Mouse (Mus musculus) myocyte (in vitro differentiated cells): ENCODE measurements around the gene Smad1. TPM values are rescaled to one million over a fixed set of nuclear protein-coding genes. Genes with fewer than 3 reads are reported as not detected.

Source experiments
- H3K27me3 ChIP-seq: one replicate; pipeline ENCODE4 v1.6.1; 2011; ENCODE audit not compliant: control insufficient read depth, insufficient read depth, insufficient read length
- H3K36me3 ChIP-seq: one replicate; pipeline ENCODE4 v1.6.1; 2011; ENCODE audit not compliant: control insufficient read depth, insufficient read depth
- H3K4me2 ChIP-seq: one replicate; pipeline ENCODE4 v1.6.1; 2011; ENCODE audit warnings: low read depth, control low read depth
- H3K4me3 ChIP-seq: one replicate; pipeline ENCODE4 v1.5.1; 2011; ENCODE audit warnings: mild to moderate bottlenecking, control low read depth, moderate library complexity
- H3K79me2 ChIP-seq: one replicate; pipeline ENCODE4 v1.6.1; 2011; ENCODE audit not compliant: control insufficient read depth, insufficient read depth
- H3ac ChIP-seq: one replicate; pipeline ENCODE4 v1.6.1; 2011; ENCODE audit not compliant: control insufficient read depth, insufficient read length
- CEBPB ChIP-seq: IDR thresholded peaks from 2 replicates; pipeline ENCODE4 v1.6.1; 2011; ENCODE audit warnings: mild to moderate bottlenecking, moderate library complexity; ENCODE audit not compliant: poor library complexity, insufficient read depth, severe bottlenecking
- E2F4 ChIP-seq: IDR thresholded peaks from one replicate; pipeline ENCODE4 v1.6.1; 2011; ENCODE audit warnings: mild to moderate bottlenecking, control low read depth, moderate library complexity; ENCODE audit not compliant: insufficient read depth
- MAX ChIP-seq: IDR thresholded peaks from one replicate; pipeline ENCODE4 v1.6.1; 2011; ENCODE audit warnings: low read depth, mild to moderate bottlenecking, control low read depth
- MYOD1 ChIP-seq, 3 experiments: IDR thresholded peaks; one replicate each; pipeline ENCODE4 v1.6.1; 2011; ENCODE audit warnings: control low read depth in 2 of 3, low read depth in 2 of 3, mild to moderate bottlenecking in 2 of 3, moderate library complexity in 1 of 3; ENCODE audit not compliant: insufficient read length in 2 of 3, control insufficient read depth in 1 of 3
- MYOG ChIP-seq, 3 experiments: IDR thresholded peaks; one replicate each; pipeline ENCODE4 v1.6.1; 2011; ENCODE audit warnings: control low read depth in 2 of 3, low read depth in 2 of 3, mild to moderate bottlenecking in 2 of 3; ENCODE audit not compliant: insufficient read length in 2 of 3, control insufficient read depth in 1 of 3, insufficient read depth in 1 of 3
- POLR2A ChIP-seq: IDR thresholded peaks from one replicate; pipeline ENCODE4 v1.6.1; 2011; ENCODE audit warnings: low read depth, mild to moderate bottlenecking, control low read depth, moderate library complexity; ENCODE audit not compliant: insufficient read length
- POLR2AphosphoS2 ChIP-seq: IDR thresholded peaks from one replicate; pipeline ENCODE4 v1.6.1; 2011; ENCODE audit warnings: low read depth, control low read depth; ENCODE audit not compliant: insufficient read length
- REST ChIP-seq: IDR thresholded peaks from one replicate; pipeline ENCODE4 v1.6.1; 2011; ENCODE audit warnings: mild to moderate bottlenecking, control low read depth, moderate library complexity; ENCODE audit not compliant: insufficient read depth, insufficient read length
- SRF ChIP-seq: IDR thresholded peaks from one replicate; pipeline ENCODE4 v1.6.1; 2011; ENCODE audit warnings: low read depth; ENCODE audit not compliant: control insufficient read depth, insufficient read length
- TCF12 ChIP-seq: IDR thresholded peaks from one replicate; pipeline ENCODE4 v1.6.1; 2011; ENCODE audit warnings: mild to moderate bottlenecking, control low read depth; ENCODE audit not compliant: poor library complexity, insufficient read depth, severe bottlenecking
- TCF3 ChIP-seq: IDR thresholded peaks from one replicate; pipeline ENCODE4 v1.6.1; 2011; ENCODE audit warnings: low read depth, control low read depth; ENCODE audit not compliant: insufficient read length
- USF1 ChIP-seq: IDR thresholded peaks from one replicate; pipeline ENCODE4 v1.6.1; 2011; ENCODE audit warnings: low read depth, mild to moderate bottlenecking, control low read depth, moderate library complexity
- polyA plus RNA-seq: library from polyadenylated mRNA; unstranded; fragments of >200 nt; fragmentation: generic; extraction: Trizol; gene quantifications from one replicate; pipeline ENCODE4 v1.2.1, GENCODE M21; 2012; ENCODE audit warnings: missing spikeins

Gene Smad1
- polyA plus RNA-seq, 1 experiment, result 9.5 TPM

DNA sequence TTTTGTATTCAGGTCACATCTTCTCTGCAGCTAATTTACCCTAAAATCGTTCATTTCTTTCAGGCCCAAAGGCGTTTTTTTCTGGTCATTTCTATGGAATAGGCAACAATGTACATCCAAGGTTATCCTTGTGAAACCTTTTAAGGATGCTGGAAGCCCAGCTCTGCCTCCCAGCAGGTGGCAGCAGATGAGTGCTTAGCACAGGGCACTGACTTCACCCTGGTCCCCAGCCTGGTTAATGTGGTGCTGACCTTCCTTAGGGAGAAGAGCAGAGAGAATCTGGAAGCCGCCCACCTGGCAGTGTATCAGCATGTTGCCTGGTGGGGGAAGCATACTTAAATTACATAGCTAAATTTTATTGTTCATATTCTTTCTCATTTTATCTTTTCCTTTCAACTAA, 101.6 kb downstream of the Smad1 start:
- H3K4me2 ChIP-seq, result no peak overlapping the region
- H3K79me2 ChIP-seq, result no peaks in the 10 kb centered on the region
- TF ChIP-seq POLR2AphosphoS2 (no peak), USF1 (no peak), SRF (no peak), MAX (no peak), TCF3 (no peak)
- no peaks in the 10 kb centered on the region for H3K27me3 ChIP-seq
- no peaks in the 10 kb centered on the region for H3K36me3 ChIP-seq
- H3K4me3 ChIP-seq, result no peak overlapping the region
- no peak overlapping the region for H3ac ChIP-seq

DNA sequence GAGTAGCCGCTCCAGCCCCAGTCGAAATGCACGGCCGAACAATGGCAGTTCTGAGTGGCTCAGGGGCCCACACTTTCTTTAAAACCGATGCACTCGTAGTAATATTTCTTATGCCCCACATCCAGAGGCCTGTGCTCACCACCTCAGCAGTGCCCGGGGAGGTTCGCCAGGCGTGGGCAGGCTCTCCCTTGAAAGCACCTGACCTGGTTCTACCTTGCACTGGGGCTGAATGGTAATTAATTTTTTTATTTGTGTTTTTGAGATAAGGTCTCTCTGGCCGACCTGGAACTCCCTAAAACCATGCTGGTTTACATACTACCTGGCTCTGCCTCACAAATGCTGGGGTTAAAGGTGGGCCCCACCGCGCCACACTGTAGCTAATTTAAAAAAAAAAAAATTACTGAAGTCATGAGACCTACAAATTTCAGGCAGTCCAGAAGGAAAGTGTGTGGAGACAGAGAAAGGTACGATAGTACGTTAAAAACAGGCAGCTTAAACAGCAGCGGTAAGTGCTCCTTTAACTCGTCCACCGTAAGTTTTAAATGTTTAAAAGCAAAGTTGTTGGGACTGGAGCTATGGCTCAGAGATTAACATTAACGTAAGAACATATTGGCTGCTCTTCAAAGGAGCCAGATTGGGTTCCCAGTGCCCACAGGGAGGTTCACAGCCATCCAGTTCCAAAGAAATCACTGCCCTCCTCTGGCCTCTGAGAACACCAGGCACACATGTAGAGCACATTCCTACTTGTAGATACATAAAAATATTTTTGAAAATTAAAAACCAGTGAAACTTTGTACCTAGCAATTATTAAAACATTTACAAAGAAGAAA, 103.8 kb downstream of the Smad1 start:
- Histone ChIP-seq H3K4me2 (peak overlapping the region; percentile 93), H3K79me2 (peaks cover 9% of the 10 kb centered on the region), H3ac (peak overlapping the region; percentile 17), H3K27me3 (no peaks in the 10 kb centered on the region), H3K4me3 (peak overlapping the region; percentile 52), H3K36me3 (no peaks in the 10 kb centered on the region)
- TF ChIP-seq MYOG (IDR thresholded peaks at IDR 0.05; ENCODE audit: control insufficient read depth in 1 of 3, insufficient read depth in 1 of 3, insufficient read length in 2 of 3, low read depth in 2 of 3) (no peak), E2F4 (no peak), SRF (no peak), POLR2AphosphoS2 (no peak), REST (no peak), MYOD1 (IDR thresholded peaks at IDR 0.05; ENCODE audit: control insufficient read depth in 1 of 3, insufficient read length in 2 of 3, low read depth in 2 of 3) (no peak)

DNA sequence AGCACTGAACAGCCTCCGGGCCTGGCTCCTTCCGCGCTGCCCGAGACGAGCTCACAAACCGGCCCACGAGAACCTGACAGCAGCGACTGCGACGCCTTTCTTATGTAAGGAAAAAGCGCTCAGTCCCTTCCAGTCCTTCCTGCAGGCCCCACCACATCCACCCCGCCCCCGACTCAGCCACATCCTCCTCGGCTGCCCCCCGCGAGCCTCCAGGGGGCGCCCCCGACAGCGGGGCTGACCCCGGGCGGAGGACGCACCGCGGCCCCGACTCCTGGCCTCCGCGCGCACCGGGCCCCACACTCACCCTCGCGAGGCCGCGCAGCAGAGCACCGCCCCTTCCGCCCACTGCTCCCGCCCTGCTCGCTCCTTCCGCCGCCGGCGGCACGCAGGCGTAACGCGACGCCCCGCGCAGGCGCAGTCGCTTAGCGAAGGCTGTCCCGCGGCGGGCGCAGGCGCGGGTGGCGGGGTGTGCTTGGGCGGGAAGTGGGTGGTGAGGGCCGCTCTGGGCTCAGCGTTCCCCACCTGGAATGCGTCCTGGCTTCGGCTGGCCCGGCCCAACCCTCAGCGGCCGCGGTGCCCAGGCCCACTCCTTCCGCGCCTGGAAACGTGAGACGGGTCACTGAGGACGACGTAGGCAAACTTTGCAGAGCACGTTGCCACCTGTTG, 104.6 kb downstream of the Smad1 start, which contains the start of gene Mmaa:
Gene Mmaa, minus strand, starts transcription at position 328 of the 666 bp plus-strand sequence.
- Histone ChIP-seq H3K4me2 (peak within 1 kb of the TSS; percentile 93), H3K79me2 (peaks cover 9% of the 10 kb centered on the region), H3ac (peak within 1 kb of the TSS; percentile 17), H3K27me3 (no peaks in the 10 kb centered on the region), H3K4me3 (peak within 1 kb of the TSS; percentile 52), H3K36me3 (no peaks in the 10 kb centered on the region)
- no peak for TF ChIP-seq CEBPB
- TF ChIP-seq SRF, result no peak
- peak in 1 of 3 experiments; percentile 31 for TF ChIP-seq MYOG (IDR thresholded peaks at IDR 0.05; ENCODE audit: control insufficient read depth in 1 of 3, insufficient read depth in 1 of 3, insufficient read length in 2 of 3, low read depth in 2 of 3)
- peak; percentile 96 for TF ChIP-seq POLR2A
- TF ChIP-seq TCF12, result no peak
- peak in 2 of 3 experiments; percentile 50 to 58 for TF ChIP-seq MYOD1 (IDR thresholded peaks at IDR 0.05; ENCODE audit: control insufficient read depth in 1 of 3, insufficient read length in 2 of 3, low read depth in 2 of 3)
- no peak for TF ChIP-seq MAX
- TF ChIP-seq POLR2AphosphoS2, result peak; percentile 98
- TF ChIP-seq E2F4, result peak; percentile 31
- TF ChIP-seq USF1, result no peak
- TF ChIP-seq TCF3, result no peak
- peak; percentile 2 for TF ChIP-seq REST

DNA sequence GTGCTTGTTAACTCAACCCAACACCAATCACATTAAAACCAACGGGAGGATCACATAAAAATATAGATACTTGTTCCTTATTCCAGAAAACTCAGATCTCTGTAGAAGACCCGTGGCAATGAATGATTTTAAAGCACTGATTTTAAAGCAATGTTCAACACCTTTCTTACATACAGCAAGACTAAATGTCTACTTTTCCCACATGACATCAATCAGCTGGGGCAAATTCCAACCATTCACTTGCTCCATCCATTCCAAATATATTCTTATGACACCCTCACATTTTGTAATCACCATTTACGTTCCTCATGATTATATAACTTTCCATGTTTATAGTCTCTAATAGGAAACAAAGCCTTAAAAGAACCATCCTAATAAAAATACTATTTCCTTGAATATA, 105.5 kb downstream of the Smad1 start:
- no peaks in the 10 kb centered on the region for H3K27me3 ChIP-seq
- H3K4me3 ChIP-seq, result peak overlapping the region; percentile 52
- peak overlapping the region; percentile 17 for H3ac ChIP-seq
- TF ChIP-seq SRF (no peak), CEBPB (no peak), USF1 (no peak), REST (no peak), POLR2A (no peak), POLR2AphosphoS2 (no peak), MYOG (IDR thresholded peaks at IDR 0.05; ENCODE audit: control insufficient read depth in 1 of 3, insufficient read depth in 1 of 3, insufficient read length in 2 of 3, low read depth in 2 of 3) (no peak), MAX (no peak), E2F4 (no peak), MYOD1 (IDR thresholded peaks at IDR 0.05; ENCODE audit: control insufficient read depth in 1 of 3, insufficient read length in 2 of 3, low read depth in 2 of 3) (no peak), TCF3 (no peak), TCF12 (no peak)
- peaks cover 9% of the 10 kb centered on the region for H3K79me2 ChIP-seq
- peak overlapping the region; percentile 85 for H3K4me2 ChIP-seq
- H3K36me3 ChIP-seq, result no peaks in the 10 kb centered on the region
